Mouse (Mus musculus): ENCODE data around the gene Chmp4b.

- no peak for TF ChIP-seq POLR2A (IDR thresholded peaks at IDR 0.05; ENCODE audit: extremely low read depth, insufficient read depth, low read length)
- no peak for TF ChIP-seq CTCF (IDR thresholded peaks at IDR 0.05; ENCODE audit: low read depth, low read length)
Measured at GRCm38 (mm10) chr2:154696660-154697059, 45.2 kb downstream of the Chmp4b start.

All from liver, adult 2 months (tissue).